Mouse (Mus musculus): ENCODE data around the gene Irgc1.

DNA sequence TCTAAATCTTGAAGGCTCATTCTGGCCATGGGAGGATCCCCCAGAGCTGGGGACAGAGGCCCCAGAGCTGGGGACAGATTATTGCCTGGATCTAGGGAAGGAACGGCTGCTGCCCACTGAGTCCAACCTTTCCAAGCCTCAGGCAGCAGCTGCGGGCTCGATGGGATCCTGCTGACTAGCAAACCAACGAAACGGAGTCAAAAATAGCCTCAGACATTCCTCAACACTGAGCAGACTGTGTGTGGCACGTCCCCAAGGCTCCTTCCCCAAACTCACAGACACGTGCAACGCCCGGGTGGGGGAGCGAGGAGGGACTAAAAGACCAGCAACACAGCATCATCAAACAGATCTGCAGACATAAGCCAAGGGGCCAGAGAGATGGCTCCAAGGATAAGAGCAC is 14.1 kb downstream of the Irgc1 start:
- no peak for TF ChIP-seq MAFK (IDR thresholded peaks at IDR 0.05; ENCODE audit: insufficient read depth, low read depth, low read length)
- TF ChIP-seq CHD2 (IDR thresholded peaks at IDR 0.05; ENCODE audit: low read depth, low read length): no peak
- no peak for TF ChIP-seq ZC3H11A (IDR thresholded peaks at IDR 0.05; ENCODE audit: borderline replicate concordance, low read depth, low read length)
- no peak for TF ChIP-seq HCFC1 (IDR thresholded peaks at IDR 0.05; ENCODE audit: borderline replicate concordance, insufficient read depth, low read length)
- no peak for TF ChIP-seq ZNF384 (IDR thresholded peaks at IDR 0.05; ENCODE audit: low read depth, low read length)

Measured in ES-E14 (cell line).